Mouse (Mus musculus) heart, embryonic 11.5 days (tissue): Measurements from ENCODE around the gene Spock1. TPM values are rescaled to one million over a fixed set of nuclear protein-coding genes. Genes with fewer than 3 reads are reported as not detected.

Experiments
- ATAC-seq: fragments of 200-750 bp; cut with Nextera tagmentation; replicated peaks from 2 replicates; pipeline ENCODE4 v1.8.0; 2017; ENCODE audit warnings: moderate library complexity; ENCODE audit not compliant: insufficient number of reproducible peaks, low FRiP score, low TSS enrichment
- H3K27ac ChIP-seq: fragments of 300-500 bp; sonication (generic); 2 replicates; pipeline ENCODE4 v1.5.1; 2014; ENCODE audit warnings: mild to moderate bottlenecking, low read depth, low read length
- H3K27me3 ChIP-seq: fragments of 300-500 bp; sonication (generic); 2 replicates; pipeline ENCODE4 v1.6.1; 2014; ENCODE audit warnings: mild to moderate bottlenecking, low read length, mixed read lengths; ENCODE audit not compliant: control insufficient read depth, insufficient read depth
- H3K36me3 ChIP-seq: fragments of 300-500 bp; sonication (generic); 2 replicates; pipeline ENCODE4 v1.6.1; 2014; ENCODE audit warnings: mild to moderate bottlenecking, low read length, moderate library complexity, mixed read lengths; ENCODE audit not compliant: control insufficient read depth, insufficient read depth
- H3K4me1 ChIP-seq: fragments of 300-500 bp; sonication (generic); 2 replicates; pipeline ENCODE4 v1.6.1; 2014; ENCODE audit warnings: low read length; ENCODE audit not compliant: control insufficient read depth, insufficient read depth
- H3K4me2 ChIP-seq: fragments of 300-500 bp; sonication (generic); 2 replicates; pipeline ENCODE4 v1.6.1; 2014; ENCODE audit warnings: mild to moderate bottlenecking, moderate library complexity
- H3K4me3 ChIP-seq: fragments of 300-500 bp; sonication (generic); 2 replicates; pipeline ENCODE4 v1.5.1; 2014; ENCODE audit warnings: low read depth, low read length
- H3K9ac ChIP-seq: fragments of 300-500 bp; sonication (generic); 2 replicates; pipeline ENCODE4 v1.6.1; 2014; ENCODE audit warnings: mild to moderate bottlenecking, low read depth, low read length, moderate library complexity
- H3K9me3 ChIP-seq: fragments of 300-500 bp; sonication (generic); replicated peaks from 2 replicates; pipeline ENCODE4 v1.6.1; 2016; ENCODE audit warnings: low read length; ENCODE audit not compliant: control insufficient read depth
- WGBS: fragments of 180-500 bp; shearing (Covaris S2); extraction: QIAGEN DNeasy Blood & Tissue Kit; methylation state at CpG from one replicate; pipeline ENCODE4 v1.1.7; 2014; ENCODE audit not compliant: insufficient replicate concordance; 5-methylcytosine and 5-hydroxymethylcytosine counted together
- polyA plus RNA-seq: library from polyadenylated mRNA; unstranded; fragments of >200 nt; fragmentation: Nextera tagmentation; extraction: Ambion mirVana; gene quantifications from 2 replicates; pipeline ENCODE4 v1.2.1, GENCODE M21; 2014

Gene Spock1
- polyA plus RNA-seq, 1 experiment from 2014 or later: 0.69 TPM

DNA sequence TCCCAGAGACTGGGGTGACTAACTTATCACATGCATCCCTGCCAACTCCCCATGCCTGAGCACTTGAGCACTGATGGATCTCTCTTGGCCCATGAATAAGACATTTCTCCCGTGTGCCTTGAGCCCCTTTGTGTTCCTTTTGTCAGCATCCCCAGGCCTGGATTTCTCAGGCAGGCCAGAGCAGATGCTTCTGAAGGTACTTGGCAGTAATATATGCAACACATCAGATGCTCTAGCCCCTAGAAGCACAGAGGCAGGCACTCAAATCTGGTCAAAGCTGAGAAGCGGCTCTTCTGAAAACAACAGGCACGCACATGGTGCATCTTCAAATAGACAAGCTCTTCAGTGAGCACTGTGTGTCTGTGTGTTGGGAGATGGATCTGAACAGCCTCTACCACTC lies 151.8 kb downstream of the Spock1 start:
- Histone ChIP-seq H3K36me3 (no peaks in the 10 kb centered on the region), H3K27ac (no peak overlapping the region), H3K27me3 (no peaks in the 10 kb centered on the region), H3K4me1 (no peaks in the 10 kb centered on the region), H3K4me3 (no peak overlapping the region), H3K9ac (no peak overlapping the region), H3K9me3 (no peaks in the 10 kb centered on the region; the same call in 1 of the 2 replicates), H3K4me2 (no peak overlapping the region)
- ATAC-seq: no peak
- WGBS: 87% methylated on average over 3 of the region's 3 CpGs

DNA sequence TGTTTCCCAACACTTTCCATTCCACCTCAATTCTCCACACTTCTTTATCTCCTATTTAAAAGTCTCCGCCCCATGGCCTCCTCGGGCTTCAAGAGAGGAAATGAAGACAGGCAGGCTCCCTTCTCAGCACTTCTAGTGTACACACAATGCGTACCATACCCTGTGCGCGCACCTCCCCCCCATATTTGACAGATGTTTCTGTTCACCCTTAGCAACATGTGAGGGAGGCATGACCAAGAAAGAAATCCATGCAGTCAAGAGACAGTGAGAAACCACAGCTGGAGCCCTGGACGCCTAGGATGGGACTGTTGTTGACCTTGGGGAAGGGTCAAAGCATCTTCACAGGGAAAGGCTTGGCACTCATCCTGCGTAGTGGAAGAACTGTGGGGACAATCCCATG lies 157.3 kb downstream of the Spock1 start:
- no peak overlapping the region for H3K4me3 ChIP-seq
- ATAC-seq: no peak
- no peak overlapping the region for H3K9ac ChIP-seq
- no peaks in the 10 kb centered on the region for H3K36me3 ChIP-seq
- H3K4me2 ChIP-seq: no peak overlapping the region
- no peaks in the 10 kb centered on the region; the same call in 1 of the 2 replicates for H3K4me1 ChIP-seq
- no peak overlapping the region for H3K27ac ChIP-seq
- WGBS: 57% methylated on average over 7 of the region's 7 CpGs
- H3K27me3 ChIP-seq: no peaks in the 10 kb centered on the region
- H3K9me3 ChIP-seq: no peaks in the 10 kb centered on the region; the same call in 1 of the 2 replicates

DNA sequence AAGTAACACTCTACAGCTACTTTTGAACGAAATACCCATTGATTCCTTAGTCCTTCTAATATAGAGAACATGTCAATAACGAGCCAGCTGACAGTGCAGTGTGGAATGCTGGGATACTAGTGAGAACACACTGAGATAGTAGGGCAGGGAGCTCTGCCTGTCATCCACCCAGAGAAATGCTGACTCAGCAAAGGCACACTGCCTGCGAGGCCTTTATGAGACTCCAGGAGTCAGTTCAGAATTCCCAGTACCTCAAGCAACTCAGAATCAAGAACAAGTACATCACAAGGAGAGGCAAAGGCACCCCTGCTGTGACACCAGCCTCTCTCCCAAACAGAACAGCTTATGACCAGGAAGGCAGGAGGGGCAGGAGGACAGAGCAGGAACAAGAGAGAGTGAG lies 163.5 kb downstream of the Spock1 start:
- 68% methylated on average over 3 of the region's 3 CpGs for WGBS
- no peak for ATAC-seq
- Histone ChIP-seq H3K36me3 (no peaks in the 10 kb centered on the region), H3K9me3 (no peaks in the 10 kb centered on the region), H3K4me3 (no peak overlapping the region), H3K9ac (no peak overlapping the region), H3K27ac (no peak overlapping the region), H3K4me2 (no peak overlapping the region), H3K4me1 (peaks cover 8% of the 10 kb centered on the region), H3K27me3 (no peaks in the 10 kb centered on the region)

DNA sequence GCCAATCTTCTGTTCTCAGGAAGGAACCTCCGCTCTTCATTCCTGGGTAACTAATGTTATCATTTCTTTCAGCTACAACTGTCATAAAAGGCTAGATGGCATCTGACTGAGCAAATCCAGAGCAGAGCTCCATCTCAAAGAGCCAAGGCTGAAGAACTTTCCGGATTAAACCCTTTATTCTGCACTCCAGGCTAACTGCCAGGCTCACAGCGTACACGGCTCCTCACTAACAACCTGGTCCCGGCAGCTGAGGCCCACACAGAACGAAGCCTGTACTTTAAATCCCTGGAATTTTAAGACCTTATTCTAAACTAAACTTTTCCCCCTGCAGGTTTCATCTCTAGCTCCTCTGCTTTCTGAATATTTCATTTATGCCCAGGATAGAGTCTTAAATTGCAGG lies 166.9 kb downstream of the Spock1 start:
- no peaks in the 10 kb centered on the region for H3K27me3 ChIP-seq
- no peak overlapping the region for H3K27ac ChIP-seq
- no peak overlapping the region for H3K4me2 ChIP-seq
- no peaks in the 10 kb centered on the region for H3K9me3 ChIP-seq
- no peak overlapping the region for H3K9ac ChIP-seq
- no peak for ATAC-seq
- no peaks in the 10 kb centered on the region for H3K36me3 ChIP-seq
- H3K4me1 ChIP-seq: peaks cover 8% of the 10 kb centered on the region
- 85% methylated on average over 6 of the region's 6 CpGs for WGBS
- no peak overlapping the region for H3K4me3 ChIP-seq

DNA sequence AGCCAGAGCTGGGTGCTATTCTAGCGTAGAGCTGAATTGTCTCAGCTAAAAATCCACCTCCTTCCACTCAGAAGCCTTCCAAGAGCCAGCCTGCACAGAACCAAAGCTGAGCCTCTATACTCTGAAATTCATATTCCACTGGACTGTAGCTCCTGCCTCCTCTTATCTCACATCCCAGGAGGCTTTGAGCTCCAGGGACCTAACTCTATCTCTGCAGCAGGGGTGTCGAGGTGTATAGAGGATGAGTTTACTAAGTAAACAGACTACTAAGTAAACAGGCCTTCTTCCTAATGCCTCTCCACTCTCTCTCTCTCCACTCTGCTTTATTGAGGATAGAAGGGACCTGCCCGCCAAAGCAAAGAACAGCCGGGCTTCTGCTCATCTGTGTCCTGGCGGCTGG lies 167.7 kb downstream of the Spock1 start:
- no peak overlapping the region for H3K9ac ChIP-seq
- no peaks in the 10 kb centered on the region for H3K36me3 ChIP-seq
- no peak overlapping the region for H3K4me2 ChIP-seq
- peak; percentile 69; the same call in 1 of the 2 replicates for ATAC-seq
- H3K4me1 ChIP-seq: peaks cover 8% of the 10 kb centered on the region
- no peaks in the 10 kb centered on the region for H3K9me3 ChIP-seq
- no peak overlapping the region for H3K4me3 ChIP-seq
- H3K27me3 ChIP-seq: no peaks in the 10 kb centered on the region
- peak overlapping the region; percentile 36; the same call in 1 of the 2 replicates for H3K27ac ChIP-seq
- 27% methylated on average over 5 of the region's 5 CpGs for WGBS

DNA sequence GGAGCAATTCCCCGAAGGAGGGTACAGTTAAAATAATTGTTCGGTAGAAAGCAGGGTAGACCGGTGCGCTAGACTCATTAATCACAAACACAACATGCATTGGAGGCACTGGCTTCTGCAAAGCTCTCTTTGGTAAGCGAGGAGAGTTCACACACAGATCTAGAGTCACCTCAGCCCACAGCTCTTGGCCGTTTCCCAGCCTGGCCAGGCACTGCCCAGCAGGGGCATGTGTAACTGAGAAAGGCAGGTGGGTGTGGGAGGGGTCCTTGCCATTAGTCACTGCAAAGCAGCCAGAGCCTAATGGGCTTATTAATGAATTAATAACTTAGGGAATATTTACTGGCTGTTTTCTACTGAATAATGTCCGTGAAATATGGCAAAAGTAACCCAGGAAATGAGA lies 172.1 kb downstream of the Spock1 start:
- Histone ChIP-seq H3K4me1 (peaks cover 8% of the 10 kb centered on the region), H3K4me3 (no peak overlapping the region), H3K27ac (no peak overlapping the region), H3K27me3 (no peaks in the 10 kb centered on the region), H3K9me3 (no peaks in the 10 kb centered on the region), H3K9ac (no peak overlapping the region), H3K4me2 (no peak overlapping the region), H3K36me3 (no peaks in the 10 kb centered on the region)
- 80% methylated on average over 7 of the region's 7 CpGs for WGBS
- ATAC-seq: no peak

DNA sequence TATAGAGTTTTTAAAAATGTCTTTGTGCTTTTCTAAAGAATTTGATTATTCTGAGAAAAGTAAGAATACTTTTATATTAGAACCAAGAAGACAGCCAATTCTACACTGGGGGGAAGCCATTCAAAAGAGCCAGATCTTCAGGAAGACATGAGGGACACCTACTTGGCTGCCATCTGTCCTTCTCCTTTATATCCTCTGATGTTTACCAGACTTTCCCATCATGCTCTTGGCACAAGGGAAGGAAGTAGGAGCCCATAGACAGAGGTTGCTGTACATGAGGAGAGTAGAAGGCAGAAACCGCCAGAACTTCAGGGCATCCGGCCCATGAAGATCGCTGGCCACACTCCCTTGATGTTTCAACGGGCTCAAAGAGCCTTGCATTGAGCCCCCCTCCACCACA lies 173.6 kb downstream of the Spock1 start:
- no peaks in the 10 kb centered on the region for H3K4me1 ChIP-seq
- no peak overlapping the region for H3K9ac ChIP-seq
- H3K4me3 ChIP-seq: no peak overlapping the region
- H3K27me3 ChIP-seq: no peaks in the 10 kb centered on the region
- WGBS: 91% methylated on average over 4 of the region's 4 CpGs
- H3K27ac ChIP-seq: no peak overlapping the region
- no peak for ATAC-seq
- H3K9me3 ChIP-seq: no peaks in the 10 kb centered on the region
- no peaks in the 10 kb centered on the region for H3K36me3 ChIP-seq
- H3K4me2 ChIP-seq: no peak overlapping the region

DNA sequence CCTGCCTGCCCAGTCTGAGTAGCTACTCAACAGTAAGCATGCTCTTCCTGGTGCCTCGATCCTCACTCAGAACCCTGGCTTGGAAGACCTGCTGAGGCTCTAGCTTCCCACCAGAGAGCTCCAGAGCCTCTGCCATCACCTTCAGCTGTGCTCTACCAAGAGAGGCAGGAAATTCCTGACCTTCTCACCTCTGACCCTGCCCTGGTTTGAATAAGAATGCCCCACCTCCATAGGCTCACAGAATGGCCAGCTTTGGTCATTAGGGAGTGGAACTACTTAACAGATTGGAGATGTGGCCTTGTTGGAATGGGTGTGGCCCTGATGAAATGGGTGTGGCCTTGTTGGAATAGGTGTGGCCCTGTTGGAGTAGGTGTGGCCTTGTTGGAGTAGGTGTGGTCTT lies 174.6 kb downstream of the Spock1 start:
- Histone ChIP-seq H3K4me2 (no peak overlapping the region), H3K27ac (no peak overlapping the region), H3K36me3 (no peaks in the 10 kb centered on the region), H3K9me3 (no peaks in the 10 kb centered on the region), H3K4me1 (no peaks in the 10 kb centered on the region), H3K27me3 (no peaks in the 10 kb centered on the region), H3K9ac (no peak overlapping the region), H3K4me3 (no peak overlapping the region)
- ATAC-seq: peak; percentile 18; the same call in 1 of the 2 replicates
- 71% methylated on average over 1 of the region's 1 CpGs for WGBS

DNA sequence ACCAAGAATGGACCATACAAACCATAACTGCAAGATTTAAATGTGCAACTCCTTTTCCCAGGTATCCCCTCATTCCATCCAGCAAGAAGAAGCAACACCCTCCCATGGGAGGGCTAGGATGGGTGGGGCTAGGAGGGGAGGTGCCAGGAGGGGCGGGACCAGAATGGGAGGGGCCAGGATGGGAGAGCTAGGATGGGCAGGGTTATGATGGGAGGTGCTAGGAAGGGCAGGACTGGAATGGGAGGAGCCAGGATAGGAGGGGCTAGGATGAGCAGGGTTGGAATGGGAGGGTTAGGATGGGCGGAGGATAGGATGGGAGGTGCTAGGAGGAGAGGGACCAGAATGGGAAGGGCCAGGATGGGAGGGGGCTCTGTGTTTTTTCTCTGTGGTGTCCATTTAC lies 175.9 kb downstream of the Spock1 start:
- no peak overlapping the region for H3K4me3 ChIP-seq
- no peaks in the 10 kb centered on the region for H3K9me3 ChIP-seq
- no peak for ATAC-seq
- no peaks in the 10 kb centered on the region for H3K4me1 ChIP-seq
- WGBS: 58% methylated on average over 2 of the region's 2 CpGs
- no peak overlapping the region for H3K4me2 ChIP-seq
- no peak overlapping the region for H3K9ac ChIP-seq
- H3K27me3 ChIP-seq: no peaks in the 10 kb centered on the region
- H3K36me3 ChIP-seq: no peaks in the 10 kb centered on the region
- H3K27ac ChIP-seq: no peak overlapping the region
